Comparison of ENCODE assay signal across 19 mouse cellular contexts in genomic region chr1:190947986-190948385, GRCm38 (mm10).
"Had no signal": no experiment of that assay in that cellular context is flagged by ENCODE, and none has a peak within 500 bp of the region (broad histone marks: within the 10 kb centered on the region; RNA-seq: fewer than 3 reads in every experiment).

No protein-coding gene starts in this region.

- H3K27ac ChIP-seq: liver, embryonic 13.5 days; liver, embryonic 15.5 days; lung, embryonic 15.5 days; macrophage; midbrain, embryonic 13.5 days; neural tube, embryonic 12.5 days; stomach, embryonic 15.5 days; stomach, postnatal 0 days had no signal

- H3K9me3 ChIP-seq: liver, embryonic 13.5 days; liver, embryonic 15.5 days; lung, embryonic 15.5 days; megakaryocyte, embryonic 14.5 days; midbrain, embryonic 13.5 days; neural tube, embryonic 12.5 days; stomach, embryonic 15.5 days had no signal

- ATAC-seq: liver, postnatal 0 days; lung, postnatal 0 days; midbrain, embryonic 13.5 days; midbrain, embryonic 16.5 days had no signal

- H3K9ac ChIP-seq: liver, embryonic 13.5 days; liver, embryonic 15.5 days; liver, postnatal 0 days; lung, embryonic 15.5 days; midbrain, embryonic 13.5 days; neural tube, embryonic 12.5 days; stomach, embryonic 15.5 days had no signal

- H3K27me3 ChIP-seq: liver, embryonic 13.5 days; liver, embryonic 15.5 days; lung, embryonic 15.5 days; midbrain, embryonic 13.5 days; neural tube, embryonic 12.5 days; stomach, embryonic 15.5 days had no signal

- H3K4me1 ChIP-seq: liver, embryonic 13.5 days; liver, embryonic 15.5 days; lung, embryonic 15.5 days; midbrain, embryonic 13.5 days; neural tube, embryonic 12.5 days; stomach, embryonic 15.5 days had no signal

- H3K4me3 ChIP-seq: liver, embryonic 13.5 days; liver, embryonic 15.5 days; lung, embryonic 15.5 days; megakaryocyte, embryonic 14.5 days; midbrain, embryonic 13.5 days; neural tube, embryonic 12.5 days; stomach, embryonic 15.5 days had no signal

- H3K4me2 ChIP-seq: liver, embryonic 13.5 days; liver, embryonic 15.5 days; lung, embryonic 15.5 days; midbrain, embryonic 13.5 days; neural tube, embryonic 12.5 days; stomach, embryonic 15.5 days had no signal

- DNase-seq: liver, embryonic 13.5 days; liver, postnatal 0 days; lung, adult 2 months; lung, postnatal 14 days; lung, postnatal 36 days; right cerebral cortex, postnatal 14 days; thymus, adult 2 months; thymus, postnatal 25 days; thymus, postnatal 4 days had no signal
